8 mouse cellular contexts compared by ENCODE assay signal in genomic region chr13:108215231-108215780, GRCm38 (mm10). TPM values are rescaled to one million over a fixed set of nuclear protein-coding genes. Genes with fewer than 3 reads are reported as not detected.
DNase-seq lines count a peak whose midpoint lies in the region; ATAC-seq and TF ChIP-seq lines count a peak whose summit lies in the region.

No protein-coding gene starts in this region.

- no peak for TF ChIP-seq RAD21 in MEL (IDR thresholded peaks at IDR 0.05; ENCODE audit: low read depth, low read length)

- peaks cover 0 to 8% of the 10 kb centered on the region in 2 experiments; a peak in 2 of 4 replicates for H3K36me3 ChIP-seq in MEL (ENCODE audit: control insufficient read depth in 1 of 2, insufficient read depth in 2 of 2, low read length in 2 of 2)
- H3K36me3 ChIP-seq in forebrain, postnatal 0 days (ENCODE audit: insufficient read depth): no peaks in the 10 kb centered on the region
- H3K36me3 ChIP-seq in neural tube, embryonic 12.5 days: no peaks in the 10 kb centered on the region

- ATAC-seq in cerebellum, adult (ENCODE audit: insufficient number of reproducible peaks, low FRiP score, low TSS enrichment): no peak
- ATAC-seq in forebrain, postnatal 0 days: no peak
- ATAC-seq in neural tube, embryonic 12.5 days (ENCODE audit: low FRiP score, low read depth): no peak

- no peak for TF ChIP-seq EP300 in MEL (IDR thresholded peaks at IDR 0.05; ENCODE audit: low read depth in 1 of 2, low read length in 2 of 2)

- H3K79me2 ChIP-seq in MEL (ENCODE audit: control insufficient read depth, insufficient read depth, low read length, poor library complexity): no peaks in the 10 kb centered on the region

- DNase-seq in cerebellum, adult 9-11 months: peak; percentile 22
- peak; percentile 33 for DNase-seq in MEL (ENCODE audit: low read depth, low spot score)
- no peak for DNase-seq in forebrain, postnatal 0 days
- peak; percentile 30 to 59 for DNase-seq in kidney, postnatal 36 days
- DNase-seq in B cell, adult 2 months: no peak
- no peak for DNase-seq in frontal cortex, postnatal 10 days (ENCODE audit: low spot score in 2 of 2)

- H3K9ac ChIP-seq in MEL (ENCODE audit: control insufficient read depth, low read depth, low read length, poor library complexity, severe bottlenecking): no peak overlapping the region
- H3K9ac ChIP-seq in forebrain, postnatal 0 days: no peak overlapping the region; the same call in 1 of the 2 replicates
- H3K9ac ChIP-seq in neural tube, embryonic 12.5 days: no peak overlapping the region

- peak overlapping the region; percentile 98 for H3K4me2 ChIP-seq in forebrain, postnatal 0 days (ENCODE audit: low read depth)
- peak overlapping the region; percentile 100 for H3K4me2 ChIP-seq in neural tube, embryonic 12.5 days (replicated peaks)

- H3K27ac ChIP-seq in MEL (ENCODE audit: control insufficient read depth, low read depth, low read length): no peak overlapping the region
- no peak overlapping the region for H3K27ac ChIP-seq in forebrain, postnatal 0 days (ENCODE audit: low read depth, low read length)
- H3K27ac ChIP-seq in neural tube, embryonic 12.5 days: no peak overlapping the region

- 2% methylated on average over 12 of the region's 12 CpGs for WGBS in forebrain, postnatal 0 days
- 5% methylated on average over 12 of the region's 12 CpGs for WGBS in neural tube, embryonic 12.5 days

- H3K9me3 ChIP-seq in MEL (replicated peaks; ENCODE audit: insufficient read depth, low read length): no peaks in the 10 kb centered on the region
- no peaks in the 10 kb centered on the region for H3K9me3 ChIP-seq in forebrain, postnatal 0 days (ENCODE audit: low read length)
- H3K9me3 ChIP-seq in neural tube, embryonic 12.5 days: no peaks in the 10 kb centered on the region

- TF ChIP-seq CTCF in MEL (IDR thresholded peaks at IDR 0.05 in 2 of 3, conservative IDR thresholded peaks at IDR 0.05 in 1 of 3; ENCODE audit: control insufficient read depth in 1 of 3, insufficient read depth in 1 of 3, low read depth in 2 of 3, low read length in 3 of 3, poor library complexity in 1 of 3, severe bottlenecking in 1 of 3): no peak
- TF ChIP-seq CTCF in forebrain, postnatal 0 days (IDR thresholded peaks at IDR 0.05; ENCODE audit: low read depth): no peak

- H3K4me1 ChIP-seq in MEL (ENCODE audit: control insufficient read depth in 1 of 2, insufficient read depth in 2 of 2, low read length in 2 of 2): peaks cover 4 to 8% of the 10 kb centered on the region in 2 experiments; a peak in 3 of 4 replicates
- no peaks in the 10 kb centered on the region for H3K4me1 ChIP-seq in forebrain, postnatal 0 days (ENCODE audit: insufficient read depth)
- peaks cover 12% of the 10 kb centered on the region for H3K4me1 ChIP-seq in neural tube, embryonic 12.5 days

- peaks cover 5 to 12% of the 10 kb centered on the region in 2 experiments for H3K27me3 ChIP-seq in MEL (ENCODE audit: control insufficient read depth in 1 of 2, insufficient read depth in 2 of 2, low read length in 2 of 2)
- peaks cover 12% of the 10 kb centered on the region for H3K27me3 ChIP-seq in forebrain, postnatal 0 days (ENCODE audit: insufficient read depth, low read length)
- peaks cover 40% of the 10 kb centered on the region for H3K27me3 ChIP-seq in neural tube, embryonic 12.5 days (replicated peaks)

- H3K4me3 ChIP-seq in MEL (ENCODE audit: control insufficient read depth in 1 of 2, insufficient read depth in 1 of 2, low read depth in 2 of 2, low read length in 2 of 2): peak overlapping the region; percentile 26 to 47; a peak in 3 of 4 replicates
- H3K4me3 ChIP-seq in forebrain, postnatal 0 days (ENCODE audit: low read depth, low read length): peak overlapping the region; percentile 70
- peak overlapping the region; percentile 75 for H3K4me3 ChIP-seq in neural tube, embryonic 12.5 days

- TF ChIP-seq POLR2A in MEL (IDR thresholded peaks at IDR 0.05; ENCODE audit: control insufficient read depth in 1 of 2, insufficient read depth in 1 of 2, low read depth in 1 of 2, low read length in 2 of 2, poor library complexity in 1 of 2): no peak

TF ChIP-seq in MEL, 35 proteins besides CTCF, POLR2A, EP300 and RAD21:
- TF ChIP-seq ZKSCAN1 (IDR thresholded peaks at IDR 0.05; ENCODE audit: low read depth, low read length): no peak
- TF ChIP-seq ZMIZ1 (IDR thresholded peaks at IDR 0.05; ENCODE audit: low read depth, low read length): no peak
- TF ChIP-seq MYC (IDR thresholded peaks at IDR 0.05; ENCODE audit: low read depth, low read length): no peak
- no peak for TF ChIP-seq USF2 (IDR thresholded peaks at IDR 0.05; ENCODE audit: borderline replicate concordance in 1 of 2, insufficient read depth in 1 of 2, low read depth in 1 of 2, low read length in 2 of 2)
- no peak for TF ChIP-seq ZC3H11A (IDR thresholded peaks at IDR 0.05; ENCODE audit: low read depth, low read length)
- TF ChIP-seq TAL1 (IDR thresholded peaks at IDR 0.05; ENCODE audit: low read length): no peak
- no peak for TF ChIP-seq USF1 (IDR thresholded peaks at IDR 0.05; ENCODE audit: low read depth, low read length)
- no peak for TF ChIP-seq E2F4 (IDR thresholded peaks at IDR 0.05; ENCODE audit: borderline replicate concordance, low read depth, low read length)
- TF ChIP-seq BHLHE40 (IDR thresholded peaks at IDR 0.05; ENCODE audit: borderline replicate concordance, low read depth, low read length): no peak
- TF ChIP-seq TBP (IDR thresholded peaks at IDR 0.05; ENCODE audit: low read depth, low read length): no peak
- no peak for TF ChIP-seq MAFK (IDR thresholded peaks at IDR 0.05; ENCODE audit: borderline replicate concordance, low read depth, low read length)
- TF ChIP-seq ELF1 (IDR thresholded peaks at IDR 0.05; ENCODE audit: low read depth, low read length): no peak
- TF ChIP-seq SIN3A (IDR thresholded peaks at IDR 0.05; ENCODE audit: low read length): no peak

RNA-seq across cellular contexts. Expression of gene Elovl7, which starts 1.1 kb away (rescaled TPM):
- total RNA-seq in MEL (2012; rRNA removed): not detected in 2 replicates
- polyA plus RNA-seq in MEL (2012; ENCODE audit: insufficient read depth in 1 of 2, insufficient read length in 2 of 2, low read depth in 1 of 2, low replicate concordance in 2 of 2, missing spikeins in 1 of 2): not detected
- total RNA-seq in forebrain, postnatal 0 days (2014; rRNA removed): 2.6 TPM in 2 replicates
- 2.0 and 2.9 TPM in 2 replicates for polyA plus RNA-seq in forebrain, postnatal 0 days (2015; fragmentation: Nextera tagmentation; extraction: Ambion mirVana)
- 1.2 and 1.5 TPM in 2 replicates for polyA plus RNA-seq in neural tube, embryonic 12.5 days (2016; fragmentation: Nextera tagmentation; extraction: Ambion mirVana)

RNA-seq across cellular contexts. Expression of gene Ercc8, which starts 56.8 kb away (rescaled TPM):
- 20.3 and 22.2 TPM in 2 replicates for total RNA-seq in MEL (2012; rRNA removed)
- 10 to 100 TPM in 1 of 2 experiments, not detected in 1; 15.9 TPM for polyA plus RNA-seq in MEL (2012; ENCODE audit: insufficient read depth in 1 of 2, insufficient read length in 2 of 2, low read depth in 1 of 2, low replicate concordance in 2 of 2, missing spikeins in 1 of 2)
- total RNA-seq in forebrain, postnatal 0 days (2014; rRNA removed): 38.3 and 42.3 TPM in 2 replicates
- polyA plus RNA-seq in forebrain, postnatal 0 days (2015; fragmentation: Nextera tagmentation; extraction: Ambion mirVana): 28.4 and 31.1 TPM in 2 replicates
- 23.4 and 24.0 TPM in 2 replicates for polyA plus RNA-seq in neural tube, embryonic 12.5 days (2016; fragmentation: Nextera tagmentation; extraction: Ambion mirVana)

RNA-seq across cellular contexts. Expression of gene Ndufaf2, which starts 56.9 kb away (rescaled TPM):
- 43.7 and 50.9 TPM in 2 replicates for total RNA-seq in MEL (2012; rRNA removed)
- 10 to 100 TPM in 1 of 2 experiments, not detected in 1; 76.0 TPM for polyA plus RNA-seq in MEL (2012; ENCODE audit: insufficient read depth in 1 of 2, insufficient read length in 2 of 2, low read depth in 1 of 2, low replicate concordance in 2 of 2, missing spikeins in 1 of 2)
- 22.1 and 28.1 TPM in 2 replicates for total RNA-seq in forebrain, postnatal 0 days (2014; rRNA removed)
- 84.1 and 103 TPM in 2 replicates for polyA plus RNA-seq in forebrain, postnatal 0 days (2015; fragmentation: Nextera tagmentation; extraction: Ambion mirVana)
- 69.8 and 79.0 TPM in 2 replicates for polyA plus RNA-seq in neural tube, embryonic 12.5 days (2016; fragmentation: Nextera tagmentation; extraction: Ambion mirVana)

Comparison
In these comparisons a context has a peak if more than half of its experiments do, and no peak if none do; other contexts are left out.
1. DNase-seq: peak in cerebellum, adult 9-11 months (single experiment), MEL (single experiment) and kidney, postnatal 36 days (2 of 2); none in forebrain, postnatal 0 days (single experiment), B cell, adult 2 months (0 of 2) and frontal cortex, postnatal 10 days (0 of 2).
2. Peak in every context shown above with its lines, with median percentiles within 50 percentile points of each other: H3K4me3 ChIP-seq.